Mouse (Mus musculus): ENCODE results near the gene Sestd1. TPM values are rescaled to one million over a fixed set of nuclear protein-coding genes. Genes with fewer than 3 reads are reported as not detected.

The Sestd1 gene
- polyA plus RNA-seq, 1 experiment from 2014 or later: 14.1 TPM

Other genes with a start within 250 kb of the Sestd1 start
- gene Ccdc141, start 110.0 kb downstream of the Sestd1 start, polyA plus RNA-seq (2015; fragmentation: Nextera tagmentation; extraction: Ambion mirVana): 12.1 and 12.9 TPM in 2 replicates